In genomic region chr5:134507859-134508399, GRCm38 (mm10) we compare ENCODE assay signal across 17 mouse cellular contexts. TPM values are rescaled to one million over a fixed set of nuclear protein-coding genes. Genes with fewer than 3 reads are reported as not detected.
A peak's percentile ranks its signal among the peaks of the same experiment; 100 is the strongest.
DNase-seq lines count a peak whose midpoint lies in the region; ATAC-seq and TF ChIP-seq lines count a peak whose summit lies in the region.
"Had no signal": no experiment of that assay in that cellular context is flagged by ENCODE, and none has a peak within 500 bp of the region (broad histone marks: within the 10 kb centered on the region; RNA-seq: fewer than 3 reads in every experiment).

No protein-coding gene starts in this region.

- H3K27ac ChIP-seq in hindbrain, embryonic 15.5 days (replicated peaks): 0 out of 2 replicates have a peak overlapping the region, but pooled peaks have one; percentile 16
- H3K27ac ChIP-seq in hindbrain, embryonic 10.5 days: no peak overlapping the region
- no peak overlapping the region for H3K27ac ChIP-seq in midbrain, embryonic 12.5 days (replicated peaks)
- no peak overlapping the region for H3K27ac ChIP-seq in midbrain, embryonic 10.5 days (replicated peaks)
- peak overlapping the region; percentile 57; the same call in 1 of the 2 replicates for H3K27ac ChIP-seq in forebrain, embryonic 13.5 days
- H3K27ac ChIP-seq in limb, embryonic 14.5 days (replicated peaks; ENCODE audit: low read depth, low read length): no peak overlapping the region
- H3K27ac ChIP-seq: embryonic facial prominence, embryonic 13.5 days; kidney, embryonic 15.5 days; liver, embryonic 14.5 days; lung, embryonic 15.5 days; macrophage; stomach, postnatal 0 days had no signal

- H3K36me3 ChIP-seq in hindbrain, embryonic 15.5 days: peaks cover 41% of the 10 kb centered on the region
- peaks cover 93% of the 10 kb centered on the region for H3K36me3 ChIP-seq in hindbrain, embryonic 10.5 days
- H3K36me3 ChIP-seq in midbrain, embryonic 12.5 days: peaks cover 72% of the 10 kb centered on the region
- peaks cover 86% of the 10 kb centered on the region for H3K36me3 ChIP-seq in midbrain, embryonic 10.5 days
- H3K36me3 ChIP-seq in forebrain, embryonic 13.5 days (ENCODE audit: poor library complexity, severe bottlenecking): peaks cover 83% of the 10 kb centered on the region
- peaks cover 54% of the 10 kb centered on the region for H3K36me3 ChIP-seq in limb, embryonic 14.5 days (ENCODE audit: control insufficient read depth, insufficient read depth, low read length)

- no peak for TF ChIP-seq POLR2A in limb, embryonic 14.5 days (IDR thresholded peaks at IDR 0.05; ENCODE audit: borderline replicate concordance, extremely low read depth, insufficient read depth, insufficient read length)

- H3K4me3 ChIP-seq in hindbrain, embryonic 15.5 days: no peak overlapping the region
- H3K4me3 ChIP-seq in hindbrain, embryonic 10.5 days: no peak overlapping the region
- no peak overlapping the region for H3K4me3 ChIP-seq in midbrain, embryonic 12.5 days
- no peak overlapping the region for H3K4me3 ChIP-seq in midbrain, embryonic 10.5 days
- H3K4me3 ChIP-seq in forebrain, embryonic 13.5 days: no peak overlapping the region
- no peak overlapping the region for H3K4me3 ChIP-seq in limb, embryonic 14.5 days (replicated peaks; ENCODE audit: low read length)
- H3K4me3 ChIP-seq: embryonic facial prominence, embryonic 13.5 days; kidney, embryonic 15.5 days; lung, embryonic 15.5 days had no signal

- WGBS in hindbrain, embryonic 15.5 days: 55% methylated on average over 5 of the region's 5 CpGs
- 79% methylated on average over 5 of the region's 5 CpGs for WGBS in hindbrain, embryonic 10.5 days
- WGBS in midbrain, embryonic 12.5 days: 68% methylated on average over 5 of the region's 5 CpGs
- WGBS in midbrain, embryonic 10.5 days: 85% methylated on average over 5 of the region's 5 CpGs
- 70% methylated on average over 5 of the region's 5 CpGs for WGBS in forebrain, embryonic 13.5 days
- 71% methylated on average over 5 of the region's 5 CpGs for WGBS in limb, embryonic 14.5 days

- no peaks in the 10 kb centered on the region for H3K9me3 ChIP-seq in hindbrain, embryonic 15.5 days
- no peaks in the 10 kb centered on the region for H3K9me3 ChIP-seq in hindbrain, embryonic 10.5 days
- no peaks in the 10 kb centered on the region for H3K9me3 ChIP-seq in midbrain, embryonic 12.5 days
- H3K9me3 ChIP-seq in midbrain, embryonic 10.5 days (replicated peaks): 0 out of 2 replicates have a peak, but pooled peaks cover 3% of the 10 kb centered on the region
- no peaks in the 10 kb centered on the region for H3K9me3 ChIP-seq in forebrain, embryonic 13.5 days (replicated peaks)
- H3K9me3 ChIP-seq in limb, embryonic 14.5 days (ENCODE audit: control insufficient read depth, low read length): no peaks in the 10 kb centered on the region
- H3K9me3 ChIP-seq: embryonic facial prominence, embryonic 13.5 days; kidney, embryonic 15.5 days; lung, embryonic 15.5 days had no signal

- no peak overlapping the region for H3K4me2 ChIP-seq in hindbrain, embryonic 15.5 days
- H3K4me2 ChIP-seq in midbrain, embryonic 12.5 days (replicated peaks): no peak overlapping the region
- H3K4me2 ChIP-seq in forebrain, embryonic 13.5 days: no peak overlapping the region
- H3K4me2 ChIP-seq in limb, embryonic 14.5 days (replicated peaks; ENCODE audit: low read depth, low read length, severe bottlenecking): no peak overlapping the region
- H3K4me2 ChIP-seq: embryonic facial prominence, embryonic 13.5 days; kidney, embryonic 15.5 days; lung, embryonic 15.5 days had no signal

- no peak for ATAC-seq in hindbrain, embryonic 15.5 days (ENCODE audit: low FRiP score, low read depth)
- ATAC-seq in midbrain, embryonic 12.5 days (ENCODE audit: low FRiP score, low read depth): 0 out of 2 replicates have a peak, but pooled peaks have one; percentile 6
- ATAC-seq in forebrain, embryonic 13.5 days: no peak
- peak; percentile 48 for ATAC-seq in limb, embryonic 14.5 days (ENCODE audit: low FRiP score, low read depth)
- ATAC-seq: hindbrain, embryonic 16.5 days had no signal

- DNase-seq in hindbrain, embryonic 10.5 days (ENCODE audit: low spot score): no peak
- DNase-seq in midbrain, embryonic 10.5 days (ENCODE audit: low spot score): no peak
- DNase-seq in limb, embryonic 14.5 days (ENCODE audit: low spot score): no peak
- DNase-seq in embryo, embryonic 10.5 days (ENCODE audit: low spot score): no peak
- no peak for DNase-seq in Muller cell, postnatal 12 days (ENCODE audit: inconsistent ontology term)

- peaks cover 8% of the 10 kb centered on the region for H3K4me1 ChIP-seq in hindbrain, embryonic 15.5 days (replicated peaks)
- H3K4me1 ChIP-seq in hindbrain, embryonic 10.5 days (replicated peaks): peaks cover 7% of the 10 kb centered on the region; the same call in 1 of the 2 replicates
- no peaks in the 10 kb centered on the region; the same call in 1 of the 2 replicates for H3K4me1 ChIP-seq in midbrain, embryonic 12.5 days
- H3K4me1 ChIP-seq in midbrain, embryonic 10.5 days: 0 out of 2 replicates have a peak, but pooled peaks cover 2% of the 10 kb centered on the region
- H3K4me1 ChIP-seq in forebrain, embryonic 13.5 days: peaks cover 31% of the 10 kb centered on the region
- no peaks in the 10 kb centered on the region for H3K4me1 ChIP-seq in limb, embryonic 14.5 days (ENCODE audit: control insufficient read depth, insufficient read depth, low read length)
- H3K4me1 ChIP-seq: embryonic facial prominence, embryonic 13.5 days; kidney, embryonic 15.5 days had no signal

- no peaks in the 10 kb centered on the region for H3K27me3 ChIP-seq in hindbrain, embryonic 15.5 days
- H3K27me3 ChIP-seq in hindbrain, embryonic 10.5 days (ENCODE audit: insufficient read depth, poor library complexity, severe bottlenecking): no peaks in the 10 kb centered on the region
- H3K27me3 ChIP-seq in midbrain, embryonic 12.5 days: no peaks in the 10 kb centered on the region
- no peaks in the 10 kb centered on the region for H3K27me3 ChIP-seq in midbrain, embryonic 10.5 days (ENCODE audit: low read depth, poor library complexity, severe bottlenecking)
- no peaks in the 10 kb centered on the region for H3K27me3 ChIP-seq in forebrain, embryonic 13.5 days
- no peaks in the 10 kb centered on the region for H3K27me3 ChIP-seq in limb, embryonic 14.5 days (ENCODE audit: control insufficient read depth, insufficient read depth, low read length)
- H3K27me3 ChIP-seq: embryonic facial prominence, embryonic 13.5 days; kidney, embryonic 15.5 days; lung, embryonic 15.5 days had no signal

- H3K9ac ChIP-seq in hindbrain, embryonic 15.5 days: no peak overlapping the region
- no peak overlapping the region for H3K9ac ChIP-seq in midbrain, embryonic 12.5 days (replicated peaks)
- no peak overlapping the region for H3K9ac ChIP-seq in forebrain, embryonic 13.5 days
- H3K9ac ChIP-seq in limb, embryonic 14.5 days (ENCODE audit: low read depth, low read length, severe bottlenecking): no peak overlapping the region
- H3K9ac ChIP-seq: embryonic facial prominence, embryonic 13.5 days; kidney, embryonic 15.5 days; liver, embryonic 14.5 days; lung, embryonic 15.5 days had no signal

RNA-seq across cellular contexts. Expression of gene Clip2, which starts 44.3 kb away (rescaled TPM):
- polyA plus RNA-seq in hindbrain, embryonic 15.5 days (2015; fragmentation: Nextera tagmentation; extraction: Ambion mirVana): 13.8 and 14.9 TPM in 2 replicates
- polyA plus RNA-seq in hindbrain, embryonic 10.5 days (2016; fragmentation: Nextera tagmentation; extraction: Ambion mirVana): 6.0 and 8.1 TPM in 2 replicates
- 11.4 and 11.9 TPM in 2 replicates for polyA plus RNA-seq in midbrain, embryonic 12.5 days (2016; fragmentation: Nextera tagmentation; extraction: Ambion mirVana)
- polyA plus RNA-seq in midbrain, embryonic 10.5 days (2016; fragmentation: Nextera tagmentation; extraction: Ambion mirVana): 4.6 and 6.2 TPM in 2 replicates
- polyA plus RNA-seq in forebrain, embryonic 13.5 days (2015; fragmentation: Nextera tagmentation; extraction: Ambion mirVana): 9.4 and 11.4 TPM in 2 replicates
- 25.5 and 30.0 TPM in 2 replicates for polyA plus RNA-seq in limb, embryonic 14.5 days (2012; rRNA removed)
- polyA plus RNA-seq in limb, embryonic 14.5 days (2014; fragmentation: Nextera tagmentation; extraction: Ambion mirVana): 4.7 and 4.9 TPM in 2 replicates

RNA-seq across cellular contexts. Expression of gene Gtf2ird1, which starts 51.4 kb away (rescaled TPM):
- 69.0 and 73.7 TPM in 2 replicates for polyA plus RNA-seq in hindbrain, embryonic 15.5 days (2015; fragmentation: Nextera tagmentation; extraction: Ambion mirVana)
- polyA plus RNA-seq in hindbrain, embryonic 10.5 days (2016; fragmentation: Nextera tagmentation; extraction: Ambion mirVana): 84.8 and 91.6 TPM in 2 replicates
- polyA plus RNA-seq in midbrain, embryonic 12.5 days (2016; fragmentation: Nextera tagmentation; extraction: Ambion mirVana): 120 and 122 TPM in 2 replicates
- polyA plus RNA-seq in midbrain, embryonic 10.5 days (2016; fragmentation: Nextera tagmentation; extraction: Ambion mirVana): 96.4 and 109 TPM in 2 replicates
- polyA plus RNA-seq in forebrain, embryonic 13.5 days (2015; fragmentation: Nextera tagmentation; extraction: Ambion mirVana): 72.9 and 80.2 TPM in 2 replicates
- polyA plus RNA-seq in limb, embryonic 14.5 days (2012; rRNA removed): 99.0 and 113 TPM in 2 replicates
- polyA plus RNA-seq in limb, embryonic 14.5 days (2014; fragmentation: Nextera tagmentation; extraction: Ambion mirVana): 100 and 103 TPM in 2 replicates

RNA-seq across cellular contexts. Expression of gene Syna, which starts 52.0 kb away (rescaled TPM):
- polyA plus RNA-seq in hindbrain, embryonic 15.5 days (2015; fragmentation: Nextera tagmentation; extraction: Ambion mirVana): 0.47 and 0.88 TPM in 2 replicates
- polyA plus RNA-seq in hindbrain, embryonic 10.5 days (2016; fragmentation: Nextera tagmentation; extraction: Ambion mirVana): 0.09 and 0.12 TPM in 2 replicates
- polyA plus RNA-seq in midbrain, embryonic 12.5 days (2016; fragmentation: Nextera tagmentation; extraction: Ambion mirVana): 0.13 and 0.29 TPM in 2 replicates
- polyA plus RNA-seq in midbrain, embryonic 10.5 days (2016; fragmentation: Nextera tagmentation; extraction: Ambion mirVana): 0.09 TPM in 2 replicates
- polyA plus RNA-seq in forebrain, embryonic 13.5 days (2015; fragmentation: Nextera tagmentation; extraction: Ambion mirVana): 0.31 and 0.52 TPM in 2 replicates
- polyA plus RNA-seq in limb, embryonic 14.5 days (2012; rRNA removed): 0.38 and 0.54 TPM in 2 replicates
- 0.21 TPM in 1 of 2 replicates, not detected in the other for polyA plus RNA-seq in limb, embryonic 14.5 days (2014; fragmentation: Nextera tagmentation; extraction: Ambion mirVana)
- polyA plus RNA-seq: heart, postnatal 0 days; liver, embryonic 14.5 days; macrophage; neural tube, embryonic 11.5 days had no signal

Comparison
In these comparisons a context has a peak if more than half of its experiments do, and no peak if none do; other contexts are left out.
1. H3K27ac ChIP-seq: peak in hindbrain, embryonic 15.5 days (single experiment) and forebrain, embryonic 13.5 days (single experiment); none in hindbrain, embryonic 10.5 days (single experiment), midbrain, embryonic 12.5 days (single experiment), midbrain, embryonic 10.5 days (single experiment) and limb, embryonic 14.5 days (single experiment).
2. ATAC-seq: peak in midbrain, embryonic 12.5 days (single experiment) and limb, embryonic 14.5 days (single experiment); none in hindbrain, embryonic 15.5 days (single experiment) and forebrain, embryonic 13.5 days (single experiment).